Mouse (Mus musculus): ENCODE measurements around the gene Haus2. TPM values are rescaled to one million over a fixed set of nuclear protein-coding genes. Genes with fewer than 3 reads are reported as not detected.

The Haus2 gene
- total RNA-seq, 2 experiments from 2014 or later, result 13.1 to 14.9 TPM

DNA sequence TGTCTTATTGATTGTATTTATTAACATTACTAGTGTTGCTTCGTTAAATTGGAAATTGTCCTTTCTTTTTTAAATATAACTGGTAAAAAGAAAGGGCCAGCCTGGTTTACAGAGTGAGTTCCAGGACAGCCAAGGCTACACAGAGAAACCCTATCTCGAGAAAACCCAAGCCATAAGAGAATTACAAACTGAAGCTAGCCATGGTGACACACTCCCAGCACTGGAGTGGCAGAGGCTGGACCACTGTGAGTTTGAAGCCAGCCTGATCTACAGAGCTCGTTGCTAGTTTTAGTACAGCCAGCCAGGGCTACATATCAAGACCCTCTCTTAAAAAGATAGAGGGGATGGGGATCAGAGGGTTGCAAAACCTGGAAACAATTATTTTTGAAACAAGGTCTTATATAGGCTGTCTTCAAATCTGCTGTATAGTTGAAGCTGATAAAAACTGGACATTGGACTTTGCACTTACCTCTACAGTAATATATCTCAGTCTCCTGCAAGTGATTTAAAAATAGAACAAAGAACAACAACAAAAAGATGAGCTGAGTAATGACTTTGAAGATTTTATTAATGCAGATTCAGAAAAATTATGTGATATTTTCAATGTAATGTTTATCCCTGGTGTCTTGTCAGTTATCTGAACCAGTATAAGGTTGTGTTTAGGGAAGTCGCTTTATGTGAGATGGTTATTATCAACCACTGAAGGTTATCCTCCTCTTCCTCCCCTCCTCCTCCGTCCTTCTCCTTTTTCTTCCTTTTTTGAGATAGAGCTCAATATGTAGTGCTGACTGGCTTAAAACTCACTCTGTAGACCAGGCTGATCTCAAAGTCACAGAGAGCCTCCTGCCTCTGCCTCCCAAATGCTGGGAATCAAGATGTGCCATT, 7.3 kb downstream of the Haus2 start:
- DNase-seq (ENCODE audit: low spot score in 2 of 2), result no peak

- no peak for DNase-seq (ENCODE audit: low spot score in 2 of 2)
Observed at GRCm38 (mm10) chr2:120619538-120619937, 10.4 kb downstream of the Haus2 start.

GRCm38 (mm10) chr2:120622920-120623319, 13.7 kb downstream of the Haus2 start:
- no peak for DNase-seq (ENCODE audit: low spot score in 2 of 2)

GRCm38 (mm10) chr2:120628076-120628865, 19.1 kb downstream of the Haus2 start:
- no peak for DNase-seq (ENCODE audit: low spot score in 2 of 2)

- DNase-seq (ENCODE audit: low spot score in 2 of 2), result peak; percentile 94 to 98
Observed at GRCm38 (mm10) chr2:120628886-120629735, 19.9 kb downstream of the Haus2 start, which contains the start of gene Stard9. Stard9 (plus strand) TSS chr2:120629121.

GRCm38 (mm10) chr2:120630246-120630645, 21.1 kb downstream of the Haus2 start:
- DNase-seq (ENCODE audit: low spot score in 2 of 2), result no peak

- DNase-seq (ENCODE audit: low spot score in 2 of 2), result no peak
Observed at GRCm38 (mm10) chr2:120630655-120631054, 21.5 kb downstream of the Haus2 start.

DNA sequence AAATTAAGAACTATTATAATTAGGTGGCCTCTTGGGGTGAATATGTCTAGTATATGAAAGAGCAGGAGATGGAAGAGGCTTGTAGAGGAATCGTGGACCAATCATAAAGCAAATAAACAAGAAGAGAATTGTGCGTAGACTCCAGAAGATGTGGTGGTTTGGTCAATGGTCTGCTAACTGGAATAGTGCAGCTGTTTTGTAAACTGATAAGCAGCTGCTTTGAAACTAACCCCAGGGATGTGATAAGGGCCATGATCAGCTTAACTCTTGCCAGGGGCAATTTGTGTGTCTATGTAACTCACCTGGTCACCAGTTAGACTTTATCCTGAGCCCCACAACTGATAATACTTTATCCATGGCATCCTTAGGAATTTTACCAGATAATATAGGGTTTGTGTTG, 22.3 kb downstream of the Haus2 start:
- DNase-seq (ENCODE audit: low spot score in 2 of 2), result no peak

DNA sequence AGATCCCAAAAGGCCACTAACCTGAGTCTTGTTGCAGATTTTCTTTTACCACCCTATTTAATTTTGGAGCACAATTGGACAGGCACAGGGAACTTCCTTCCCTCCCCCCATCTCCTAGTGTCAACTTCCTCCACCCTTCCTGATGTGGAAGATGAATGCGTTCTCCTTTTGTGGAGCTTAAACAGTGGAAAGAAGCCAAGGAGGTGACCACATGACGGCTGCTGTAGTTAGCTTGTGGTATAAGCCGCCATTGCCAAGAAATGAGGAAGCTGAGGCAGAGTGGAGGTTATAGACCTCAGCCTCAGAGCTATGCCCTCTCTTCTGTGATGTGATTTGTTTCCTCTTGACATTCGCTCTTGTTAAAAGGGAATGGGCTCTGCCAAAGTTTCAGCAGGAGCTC, 22.8 kb downstream of the Haus2 start:
- DNase-seq (ENCODE audit: low spot score in 2 of 2), result no peak

DNA sequence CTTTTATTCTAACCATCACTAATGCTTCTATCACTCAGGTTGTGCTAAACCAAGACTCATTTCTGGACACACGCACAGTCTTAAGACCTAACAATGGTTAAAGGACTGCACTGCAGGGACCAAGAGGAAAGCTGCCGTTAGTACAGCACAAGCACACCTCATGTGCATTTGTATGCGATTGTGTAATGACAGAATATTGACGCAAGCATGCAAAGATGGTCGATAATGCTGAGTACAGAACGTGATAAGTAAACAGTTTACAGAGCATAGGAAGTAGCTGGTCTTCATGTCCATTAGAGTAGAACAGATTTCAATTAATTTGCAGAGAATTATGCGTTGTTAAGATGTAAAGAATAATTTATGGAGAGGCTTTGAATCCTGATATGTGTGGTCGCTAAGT, 31.7 kb downstream of the Haus2 start:
- DNase-seq (ENCODE audit: low spot score in 2 of 2), result no peak

- DNase-seq (ENCODE audit: low spot score in 2 of 2), result no peak
Observed at GRCm38 (mm10) chr2:120643836-120644235, 34.7 kb downstream of the Haus2 start.

DNA sequence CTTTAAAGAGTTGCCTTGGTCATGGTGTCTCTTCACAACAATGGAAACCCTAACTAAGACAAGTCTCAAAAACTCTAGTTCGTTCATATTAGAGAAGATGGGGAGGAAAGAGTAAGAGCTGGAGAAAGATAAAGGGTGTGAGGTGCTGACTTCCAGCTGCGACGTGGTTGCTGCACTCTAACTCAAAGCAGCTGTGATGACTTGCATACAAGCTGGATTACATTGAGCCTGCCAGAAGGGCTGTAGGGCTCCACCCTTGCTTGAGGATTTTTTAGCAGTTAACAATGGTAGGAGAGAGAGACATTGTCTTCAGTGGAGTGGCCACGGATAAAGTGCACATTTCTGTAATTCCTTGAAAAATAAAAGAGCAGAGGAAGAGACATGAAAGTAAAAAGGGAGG, 37.6 kb downstream of the Haus2 start:
- no peak for DNase-seq (ENCODE audit: low spot score in 2 of 2)

- no peak for DNase-seq (ENCODE audit: low spot score in 2 of 2)
Observed at GRCm38 (mm10) chr2:120652256-120652924, 43.2 kb downstream of the Haus2 start.

GRCm38 (mm10) chr2:120652925-120653284, 43.7 kb downstream of the Haus2 start:
- no peak for DNase-seq (ENCODE audit: low spot score in 2 of 2)

- DNase-seq (ENCODE audit: low spot score in 2 of 2), result no peak
Observed at GRCm38 (mm10) chr2:120654693-120655092, 45.5 kb downstream of the Haus2 start.

DNA sequence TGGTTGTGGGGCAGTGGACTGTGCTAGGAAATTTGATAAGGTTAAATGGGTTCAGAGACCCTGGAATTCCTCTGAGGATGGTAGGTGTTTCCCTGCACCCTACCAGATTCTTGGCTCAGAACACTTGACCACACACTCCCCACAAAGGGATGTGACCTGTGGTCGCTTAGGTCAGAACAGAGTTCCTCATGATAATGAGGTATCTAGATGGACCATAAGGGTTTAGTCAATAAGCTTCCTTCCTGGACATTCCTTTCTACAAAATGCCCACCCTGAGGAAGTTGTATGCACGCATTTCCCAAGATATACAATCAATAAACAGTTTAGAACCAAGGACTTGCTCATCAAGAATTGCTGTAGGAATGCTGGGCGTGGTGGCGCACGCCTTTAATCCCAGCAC, 46.7 kb downstream of the Haus2 start:
- DNase-seq (ENCODE audit: low spot score in 2 of 2), result no peak

- DNase-seq (ENCODE audit: low spot score in 2 of 2), result no peak
Observed at GRCm38 (mm10) chr2:120656711-120657110, 47.5 kb downstream of the Haus2 start.

GRCm38 (mm10) chr2:120658486-120658885, 49.3 kb downstream of the Haus2 start:
- DNase-seq (ENCODE audit: low spot score in 2 of 2), result no peak

- DNase-seq (ENCODE audit: low spot score in 2 of 2), result no peak
Observed at GRCm38 (mm10) chr2:120659318-120659717, 50.1 kb downstream of the Haus2 start.

DNA sequence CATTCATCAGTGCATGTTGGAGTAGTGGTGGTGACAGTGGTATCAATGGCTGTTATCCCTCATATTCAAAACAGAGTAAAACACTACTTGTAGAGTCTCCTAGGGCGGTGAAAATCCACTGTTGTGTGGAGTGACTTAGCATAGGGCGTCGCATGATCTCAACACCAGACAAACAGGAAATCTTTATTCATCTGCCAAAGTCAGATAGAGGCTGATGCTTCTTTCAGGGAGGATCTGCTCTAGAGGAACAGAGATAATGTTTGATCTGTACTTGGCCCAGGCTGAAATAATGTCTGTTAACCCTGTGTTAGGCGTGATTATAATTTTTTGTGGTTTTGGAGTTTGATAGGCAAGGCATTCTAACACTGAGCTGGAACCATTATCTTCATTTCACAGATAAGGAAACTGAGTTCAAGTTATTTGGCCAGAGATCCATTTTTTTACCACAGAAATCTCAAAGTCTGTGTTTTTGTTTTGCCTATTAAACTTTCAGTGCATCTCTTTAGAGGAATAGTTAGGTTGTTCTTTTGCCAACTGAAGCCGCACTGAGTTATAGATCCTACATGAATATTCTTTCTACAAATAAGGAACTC, 51.4 kb downstream of the Haus2 start:
- DNase-seq (ENCODE audit: low spot score in 2 of 2), result no peak

Measured in left cerebral cortex, adult 18-20 months (tissue).